Mouse (Mus musculus) lung, adult 2 months (tissue): ENCODE data around the gene Ppp2r5e.

Experiments
- CTCF ChIP-seq: fragments of 200-500 bp; IDR thresholded peaks from 2 replicates; pipeline ENCODE4 v1.5.1; 2011; ENCODE audit warnings: mild to moderate bottlenecking, low read length, control low read depth; ENCODE audit not compliant: insufficient read depth
- POLR2A ChIP-seq: fragments of 200-500 bp; IDR thresholded peaks from 2 replicates; pipeline ENCODE4 v1.6.1; 2011; ENCODE audit warnings: low read depth, mild to moderate bottlenecking, control low read depth, low read length, borderline replicate concordance; ENCODE audit errors: extremely low read depth

DNA sequence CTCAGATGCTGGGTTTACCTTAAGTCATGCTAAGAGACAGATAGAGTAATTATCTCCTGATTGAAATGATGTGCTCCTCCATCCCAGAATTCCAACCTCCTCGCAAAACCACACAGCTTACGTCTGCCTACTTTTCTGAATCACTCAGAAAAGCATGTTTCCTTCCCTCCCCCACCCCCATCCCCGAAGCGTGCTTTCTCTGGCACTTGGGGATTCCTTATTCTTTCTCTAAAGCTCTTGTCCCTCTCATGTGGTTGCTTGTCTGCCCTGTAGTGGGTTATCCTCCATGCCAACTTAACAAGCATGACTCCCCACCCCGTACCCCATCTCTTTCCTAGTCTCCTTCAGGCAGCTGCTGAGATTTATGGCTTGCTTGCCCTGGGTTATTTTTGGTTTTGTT, 49.8 kb downstream of the Ppp2r5e start:
- TF ChIP-seq CTCF (no peak), POLR2A (no peak)
